ENCODE assay signal across 19 mouse cellular contexts in genomic region chr2:181569856-181570255, GRCm38 (mm10). TPM values are rescaled to one million over a fixed set of nuclear protein-coding genes. Genes with fewer than 3 reads are reported as not detected.
DNase-seq lines count a peak whose midpoint lies in the region; ATAC-seq lines count a peak whose summit lies in the region.
"Had no signal": no experiment of that assay in that cellular context is flagged by ENCODE, and none has a peak within 500 bp of the region (broad histone marks: within the 10 kb centered on the region; RNA-seq: fewer than 3 reads in every experiment).

No protein-coding gene starts in this region.

- H3K27ac ChIP-seq in forebrain, embryonic 11.5 days (ENCODE audit: low read depth, low read length), result no peak overlapping the region
- no peak overlapping the region for H3K27ac ChIP-seq in forebrain, embryonic 10.5 days
- H3K27ac ChIP-seq in midbrain, embryonic 13.5 days, result no peak overlapping the region
- H3K27ac ChIP-seq in midbrain, embryonic 11.5 days (ENCODE audit: low read depth, low read length), result no peak overlapping the region
- no peak overlapping the region for H3K27ac ChIP-seq in stomach, embryonic 14.5 days (ENCODE audit: low read length)
- H3K27ac ChIP-seq: embryonic facial prominence, embryonic 10.5 days; hindbrain, embryonic 12.5 days had no signal

- H3K4me2 ChIP-seq in forebrain, embryonic 11.5 days (ENCODE audit: low read depth, low read length, severe bottlenecking), result no peak overlapping the region
- no peak overlapping the region for H3K4me2 ChIP-seq in midbrain, embryonic 13.5 days (replicated peaks)
- no peak overlapping the region for H3K4me2 ChIP-seq in midbrain, embryonic 11.5 days
- H3K4me2 ChIP-seq in stomach, embryonic 14.5 days (replicated peaks; ENCODE audit: low read depth, low read length), result no peak overlapping the region
- H3K4me2 ChIP-seq: heart, embryonic 12.5 days; hindbrain, embryonic 12.5 days had no signal

- DNase-seq in forebrain, embryonic 11.5 days (ENCODE audit: low spot score), result peak; percentile 37
- no peak for DNase-seq in forebrain, embryonic 10.5 days (ENCODE audit: extremely low spot score, low spot score)
- peak; percentile 3 for DNase-seq in heart, postnatal 4 days
- no peak for DNase-seq in heart, postnatal 25 days (ENCODE audit: low spot score)
- DNase-seq in midbrain, embryonic 11.5 days (ENCODE audit: low spot score, missing footprints), result no peak
- no peak for DNase-seq in layer of hippocampus, adult 11-12 months (ENCODE audit: low spot score)
- DNase-seq: cerebellum, postnatal 10 days; forebrain, postnatal 0 days; gastrocnemius, postnatal 14 days; heart, postnatal 36 days had no signal

- no peak overlapping the region for H3K9ac ChIP-seq in forebrain, embryonic 11.5 days (ENCODE audit: low read length)
- H3K9ac ChIP-seq in midbrain, embryonic 13.5 days (replicated peaks), result no peak overlapping the region
- no peak overlapping the region for H3K9ac ChIP-seq in midbrain, embryonic 11.5 days (ENCODE audit: low read length)
- no peak overlapping the region for H3K9ac ChIP-seq in stomach, embryonic 14.5 days (replicated peaks; ENCODE audit: low read depth, low read length)
- H3K9ac ChIP-seq: forebrain, postnatal 0 days; heart, embryonic 12.5 days; hindbrain, embryonic 12.5 days had no signal

- no peaks in the 10 kb centered on the region for H3K9me3 ChIP-seq in forebrain, embryonic 11.5 days (ENCODE audit: control insufficient read depth, low read length)
- H3K9me3 ChIP-seq in forebrain, embryonic 10.5 days, result no peaks in the 10 kb centered on the region
- H3K9me3 ChIP-seq in midbrain, embryonic 13.5 days, result 0 out of 2 replicates have a peak, but pooled peaks cover 6% of the 10 kb centered on the region
- no peaks in the 10 kb centered on the region for H3K9me3 ChIP-seq in midbrain, embryonic 11.5 days (ENCODE audit: control insufficient read depth, low read length)
- peaks cover 7% of the 10 kb centered on the region; the same call in 1 of the 2 replicates for H3K9me3 ChIP-seq in stomach, embryonic 14.5 days (ENCODE audit: control insufficient read depth, low read depth, low read length)
- H3K9me3 ChIP-seq: embryonic facial prominence, embryonic 10.5 days; hindbrain, embryonic 12.5 days had no signal

- no peaks in the 10 kb centered on the region for H3K36me3 ChIP-seq in forebrain, embryonic 11.5 days (ENCODE audit: control insufficient read depth, insufficient read depth, low read length)
- peaks cover 17% of the 10 kb centered on the region for H3K36me3 ChIP-seq in forebrain, embryonic 10.5 days (replicated peaks)
- peaks cover 38% of the 10 kb centered on the region for H3K36me3 ChIP-seq in midbrain, embryonic 13.5 days
- no peaks in the 10 kb centered on the region for H3K36me3 ChIP-seq in midbrain, embryonic 11.5 days (ENCODE audit: control insufficient read depth, insufficient read depth, low read length)
- H3K36me3 ChIP-seq in stomach, embryonic 14.5 days (ENCODE audit: control insufficient read depth, insufficient read depth, low read length), result peaks cover 25% of the 10 kb centered on the region; the same call in 1 of the 2 replicates

- no peaks in the 10 kb centered on the region for H3K4me1 ChIP-seq in forebrain, embryonic 11.5 days (replicated peaks; ENCODE audit: control insufficient read depth, insufficient read depth, low read length)
- H3K4me1 ChIP-seq in forebrain, embryonic 10.5 days, result peaks cover 3% of the 10 kb centered on the region; the same call in 1 of the 2 replicates
- no peaks in the 10 kb centered on the region for H3K4me1 ChIP-seq in midbrain, embryonic 13.5 days (replicated peaks)
- no peaks in the 10 kb centered on the region for H3K4me1 ChIP-seq in midbrain, embryonic 11.5 days (ENCODE audit: control insufficient read depth, insufficient read depth, low read length)
- H3K4me1 ChIP-seq in stomach, embryonic 14.5 days (ENCODE audit: control insufficient read depth, insufficient read depth, low read length), result no peaks in the 10 kb centered on the region
- H3K4me1 ChIP-seq: hindbrain, embryonic 12.5 days had no signal

- no peak overlapping the region for H3K4me3 ChIP-seq in forebrain, embryonic 11.5 days (ENCODE audit: low read depth, low read length)
- H3K4me3 ChIP-seq in forebrain, embryonic 10.5 days, result no peak overlapping the region
- H3K4me3 ChIP-seq in midbrain, embryonic 13.5 days (replicated peaks), result no peak overlapping the region
- no peak overlapping the region for H3K4me3 ChIP-seq in midbrain, embryonic 11.5 days (ENCODE audit: low read depth, low read length)
- H3K4me3 ChIP-seq in stomach, embryonic 14.5 days (ENCODE audit: low read depth, low read length), result no peak overlapping the region
- H3K4me3 ChIP-seq: embryonic facial prominence, embryonic 10.5 days; heart, embryonic 12.5 days; hindbrain, embryonic 12.5 days had no signal

- intact Hi-C loops in heart, postnatal 25 days (cut with DNase I), result loop anchor here (2.0 to 5.0 kb wide), 2 partner anchors 47 to 158 kb away; no protein-coding TSS in a partner anchor

- no peak for ATAC-seq in forebrain, embryonic 11.5 days (replicated peaks; ENCODE audit: low FRiP score)
- 0 out of 2 replicates have a peak, but pooled peaks have one; percentile 40 for ATAC-seq in midbrain, embryonic 13.5 days
- no peak for ATAC-seq in midbrain, embryonic 11.5 days (ENCODE audit: low FRiP score)
- peak; percentile 38; the same call in 1 of the 2 replicates for ATAC-seq in stomach, embryonic 14.5 days (ENCODE audit: insufficient number of reproducible peaks, insufficient read depth, low FRiP score, low read depth)
- ATAC-seq: activated CD4-positive, CD25-positive, alpha-beta regulatory T cell, adult 4 months; forebrain, postnatal 0 days; hindbrain, embryonic 16.5 days; inflammation-experienced regulatory T-cells, adult 6 months; Patski had no signal

- H3K27me3 ChIP-seq in forebrain, embryonic 11.5 days (ENCODE audit: control insufficient read depth, insufficient read depth, low read length), result no peaks in the 10 kb centered on the region
- no peaks in the 10 kb centered on the region for H3K27me3 ChIP-seq in forebrain, embryonic 10.5 days (ENCODE audit: poor library complexity, severe bottlenecking)
- no peaks in the 10 kb centered on the region for H3K27me3 ChIP-seq in midbrain, embryonic 13.5 days
- H3K27me3 ChIP-seq in midbrain, embryonic 11.5 days (ENCODE audit: control insufficient read depth, insufficient read depth, low read length), result no peaks in the 10 kb centered on the region
- no peaks in the 10 kb centered on the region for H3K27me3 ChIP-seq in stomach, embryonic 14.5 days (ENCODE audit: control insufficient read depth, insufficient read depth, low read length)
- H3K27me3 ChIP-seq: heart, embryonic 12.5 days; hindbrain, embryonic 12.5 days; Patski had no signal

- WGBS in forebrain, embryonic 11.5 days, result 95% methylated on average over 10 of the region's 10 CpGs
- 92% methylated on average over 10 of the region's 10 CpGs for WGBS in forebrain, embryonic 10.5 days
- 95% methylated on average over 10 of the region's 10 CpGs for WGBS in midbrain, embryonic 13.5 days
- 92% methylated on average over 10 of the region's 10 CpGs for WGBS in midbrain, embryonic 11.5 days
- 94% methylated on average over 10 of the region's 10 CpGs for WGBS in stomach, embryonic 14.5 days

RNA-seq across cellular contexts. Expression of gene Uckl1, which starts 14.8 kb away (rescaled TPM):
- polyA plus RNA-seq in forebrain, embryonic 11.5 days (2014; fragmentation: Nextera tagmentation; extraction: Ambion mirVana), result 51.0 and 51.5 TPM in 2 replicates
- polyA plus RNA-seq in forebrain, embryonic 10.5 days (2016; fragmentation: Nextera tagmentation; extraction: Ambion mirVana), result 40.7 and 41.3 TPM in 2 replicates
- 10 to 100 TPM; 50.2 to 54.5 TPM for total RNA-seq in heart, postnatal 4 days (2021)
- 10 to 100 TPM; 39.0 to 46.7 TPM for total RNA-seq in heart, postnatal 25 days (2021)
- polyA plus RNA-seq in midbrain, embryonic 13.5 days (2015; fragmentation: Nextera tagmentation; extraction: Ambion mirVana), result 71.2 and 82.5 TPM in 2 replicates
- 46.4 and 50.2 TPM in 2 replicates for polyA plus RNA-seq in midbrain, embryonic 11.5 days (2014; fragmentation: Nextera tagmentation; extraction: Ambion mirVana)
- 56.3 and 56.8 TPM in 2 replicates for polyA plus RNA-seq in stomach, embryonic 14.5 days (2014; fragmentation: Nextera tagmentation; extraction: Ambion mirVana)

RNA-seq across cellular contexts. Expression of gene Prpf6, which starts 21.8 kb away (rescaled TPM):
- polyA plus RNA-seq in forebrain, embryonic 11.5 days (2014; fragmentation: Nextera tagmentation; extraction: Ambion mirVana), result 76.5 and 82.4 TPM in 2 replicates
- polyA plus RNA-seq in forebrain, embryonic 10.5 days (2016; fragmentation: Nextera tagmentation; extraction: Ambion mirVana), result 78.5 and 86.9 TPM in 2 replicates
- total RNA-seq in heart, postnatal 4 days (2021), result 10 to 100 TPM; 35.1 to 36.1 TPM
- 10 to 100 TPM; 29.2 to 32.7 TPM for total RNA-seq in heart, postnatal 25 days (2021)
- polyA plus RNA-seq in midbrain, embryonic 13.5 days (2015; fragmentation: Nextera tagmentation; extraction: Ambion mirVana), result 71.7 and 72.8 TPM in 2 replicates
- polyA plus RNA-seq in midbrain, embryonic 11.5 days (2014; fragmentation: Nextera tagmentation; extraction: Ambion mirVana), result 77.0 and 82.6 TPM in 2 replicates
- 57.9 and 60.2 TPM in 2 replicates for polyA plus RNA-seq in stomach, embryonic 14.5 days (2014; fragmentation: Nextera tagmentation; extraction: Ambion mirVana)

RNA-seq across cellular contexts. Expression of gene Zfp512b, which starts 22.7 kb away (rescaled TPM):
- 53.7 and 60.7 TPM in 2 replicates for polyA plus RNA-seq in forebrain, embryonic 11.5 days (2014; fragmentation: Nextera tagmentation; extraction: Ambion mirVana)
- polyA plus RNA-seq in forebrain, embryonic 10.5 days (2016; fragmentation: Nextera tagmentation; extraction: Ambion mirVana), result 42.2 and 44.0 TPM in 2 replicates
- 10 to 100 TPM; 41.8 to 45.5 TPM for total RNA-seq in heart, postnatal 4 days (2021)
- 10 to 100 TPM; 18.3 to 18.7 TPM for total RNA-seq in heart, postnatal 25 days (2021)
- 68.1 and 70.2 TPM in 2 replicates for polyA plus RNA-seq in midbrain, embryonic 13.5 days (2015; fragmentation: Nextera tagmentation; extraction: Ambion mirVana)
- 24.6 and 27.0 TPM in 2 replicates for polyA plus RNA-seq in midbrain, embryonic 11.5 days (2014; fragmentation: Nextera tagmentation; extraction: Ambion mirVana)
- polyA plus RNA-seq in stomach, embryonic 14.5 days (2014; fragmentation: Nextera tagmentation; extraction: Ambion mirVana), result 50.6 and 51.6 TPM in 2 replicates

RNA-seq across cellular contexts. Expression of gene Samd10, which starts 29.2 kb away (rescaled TPM):
- 52.0 and 58.5 TPM in 2 replicates for polyA plus RNA-seq in forebrain, embryonic 11.5 days (2014; fragmentation: Nextera tagmentation; extraction: Ambion mirVana)
- polyA plus RNA-seq in forebrain, embryonic 10.5 days (2016; fragmentation: Nextera tagmentation; extraction: Ambion mirVana), result 31.0 and 31.6 TPM in 2 replicates
- 1 to 10 TPM; 4.8 to 4.9 TPM for total RNA-seq in heart, postnatal 4 days (2021)
- total RNA-seq in heart, postnatal 25 days (2021), result 1 to 10 TPM; 1.2 to 1.4 TPM
- polyA plus RNA-seq in midbrain, embryonic 13.5 days (2015; fragmentation: Nextera tagmentation; extraction: Ambion mirVana), result 171 and 176 TPM in 2 replicates
- 63.4 and 64.4 TPM in 2 replicates for polyA plus RNA-seq in midbrain, embryonic 11.5 days (2014; fragmentation: Nextera tagmentation; extraction: Ambion mirVana)
- polyA plus RNA-seq in stomach, embryonic 14.5 days (2014; fragmentation: Nextera tagmentation; extraction: Ambion mirVana), result 33.1 and 35.0 TPM in 2 replicates

RNA-seq across cellular contexts. Expression of gene Dnajc5, which starts 49.6 kb away (rescaled TPM):
- polyA plus RNA-seq in forebrain, embryonic 11.5 days (2014; fragmentation: Nextera tagmentation; extraction: Ambion mirVana), result 103 and 104 TPM in 2 replicates
- polyA plus RNA-seq in forebrain, embryonic 10.5 days (2016; fragmentation: Nextera tagmentation; extraction: Ambion mirVana), result 92.3 and 92.4 TPM in 2 replicates
- total RNA-seq in heart, postnatal 4 days (2021), result 100 to 1,000 TPM; 111 to 119 TPM
- total RNA-seq in heart, postnatal 25 days (2021), result 10 to 100 TPM; 65.4 to 67.8 TPM
- polyA plus RNA-seq in midbrain, embryonic 13.5 days (2015; fragmentation: Nextera tagmentation; extraction: Ambion mirVana), result 198 and 209 TPM in 2 replicates
- polyA plus RNA-seq in midbrain, embryonic 11.5 days (2014; fragmentation: Nextera tagmentation; extraction: Ambion mirVana), result 93.6 and 102 TPM in 2 replicates
- 78.8 and 83.1 TPM in 2 replicates for polyA plus RNA-seq in stomach, embryonic 14.5 days (2014; fragmentation: Nextera tagmentation; extraction: Ambion mirVana)

Comparison
In these comparisons a context has a peak if more than half of its experiments do, and no peak if none do; other contexts are left out.
1. ATAC-seq: peak in midbrain, embryonic 13.5 days (single experiment) and stomach, embryonic 14.5 days (single experiment); none in forebrain, embryonic 11.5 days (single experiment) and midbrain, embryonic 11.5 days (single experiment).
2. DNase-seq: peak in forebrain, embryonic 11.5 days (single experiment) and heart, postnatal 4 days (single experiment); none in forebrain, embryonic 10.5 days (single experiment), heart, postnatal 25 days (single experiment), midbrain, embryonic 11.5 days (single experiment) and layer of hippocampus, adult 11-12 months (single experiment).